Mouse (Mus musculus) neural tube, embryonic 14.5 days (tissue): ENCODE data around the gene Tbc1d21. TPM values are rescaled to one million over a fixed set of nuclear protein-coding genes. Genes with fewer than 3 reads are reported as not detected.
A peak's percentile ranks its signal among the peaks of the same experiment; 100 is the strongest.

ENCODE experiments used
- ATAC-seq: fragments of 200-750 bp; cut with Nextera tagmentation; 2 replicates; pipeline ENCODE4 v1.8.0; 2017; ENCODE audit warnings: low read depth, mild to moderate bottlenecking, moderate TSS enrichment, moderate library complexity
- H3K27ac ChIP-seq: fragments of 300-500 bp; sonication (generic); 2 replicates; pipeline ENCODE4 v1.5.1; 2014; ENCODE audit warnings: low read depth, mild to moderate bottlenecking, control low read depth, low read length, moderate library complexity, mixed read lengths
- H3K27me3 ChIP-seq: fragments of 300-500 bp; sonication (generic); 2 replicates; pipeline ENCODE4 v1.6.1; 2014; ENCODE audit warnings: low read length; ENCODE audit not compliant: control insufficient read depth, insufficient read depth
- H3K36me3 ChIP-seq: fragments of 300-500 bp; sonication (generic); 2 replicates; pipeline ENCODE4 v1.6.1; 2014; ENCODE audit warnings: low read length, mixed read lengths; ENCODE audit not compliant: control insufficient read depth, insufficient read depth
- H3K4me1 ChIP-seq: fragments of 300-500 bp; sonication (generic); 2 replicates; pipeline ENCODE4 v1.6.1; 2014; ENCODE audit warnings: low read length; ENCODE audit not compliant: control insufficient read depth, insufficient read depth
- H3K4me2 ChIP-seq: fragments of 300-500 bp; sonication (generic); 2 replicates; pipeline ENCODE4 v1.6.1; 2014; ENCODE audit warnings: mild to moderate bottlenecking, low read depth, low read length, control low read depth
- H3K4me3 ChIP-seq: fragments of 300-500 bp; sonication (generic); 2 replicates; pipeline ENCODE4 v1.5.1; 2014; ENCODE audit warnings: low read depth, low read length, control low read depth, mixed read lengths
- H3K9ac ChIP-seq: fragments of 300-500 bp; sonication (generic); replicated peaks from 2 replicates; pipeline ENCODE4 v1.6.1; 2014; ENCODE audit warnings: low read depth, mild to moderate bottlenecking, control low read depth, low read length, mixed read lengths
- H3K9me3 ChIP-seq: fragments of 300-500 bp; sonication (generic); 2 replicates; pipeline ENCODE4 v1.6.1; 2016; ENCODE audit warnings: low read length; ENCODE audit not compliant: control insufficient read depth
- WGBS: fragments of 180-500 bp; shearing (Covaris S2); extraction: QIAGEN DNeasy Blood & Tissue Kit; methylation state at CpG from one replicate; pipeline ENCODE4 v1.1.7; 2014; 5-methylcytosine and 5-hydroxymethylcytosine counted together
- polyA plus RNA-seq: library from polyadenylated mRNA; unstranded; fragments of >200 nt; fragmentation: Nextera tagmentation; extraction: Ambion mirVana; gene quantifications from 2 replicates; pipeline ENCODE4 v1.2.1, GENCODE M21; 2014

The Tbc1d21 gene
- polyA plus RNA-seq, 1 experiment from 2014 or later = not detected

DNA sequence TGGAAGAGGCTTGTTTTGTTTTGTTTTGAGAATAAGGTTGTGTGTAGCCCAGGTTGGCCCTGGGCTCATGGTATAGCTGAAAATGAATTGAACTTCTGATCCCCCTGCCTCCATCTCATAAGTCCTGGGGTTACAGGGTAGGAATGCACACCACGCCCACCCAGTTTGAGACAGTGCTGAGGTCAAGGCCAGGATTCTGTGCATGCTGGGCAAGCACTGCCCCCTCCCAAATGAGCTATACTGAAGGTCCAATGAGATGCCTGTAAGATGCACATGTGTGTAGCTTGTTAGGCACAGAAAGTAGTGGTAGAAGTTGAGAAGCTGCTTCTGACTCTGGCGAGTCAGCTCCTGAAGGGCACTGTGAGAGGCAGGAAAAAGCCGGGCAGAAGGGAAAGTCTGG lies 18.1 kb upstream of the Tbc1d21 start:
- no peaks in the 10 kb centered on the region for H3K9me3 ChIP-seq
- no peak for ATAC-seq
- H3K4me2 ChIP-seq = no peak overlapping the region
- H3K27me3 ChIP-seq = no peaks in the 10 kb centered on the region
- no peak overlapping the region for H3K27ac ChIP-seq
- WGBS = 75% methylated on average over 3 of the region's 3 CpGs
- H3K4me3 ChIP-seq = no peak overlapping the region
- H3K9ac ChIP-seq = no peak overlapping the region
- H3K4me1 ChIP-seq = no peaks in the 10 kb centered on the region
- no peaks in the 10 kb centered on the region for H3K36me3 ChIP-seq

DNA sequence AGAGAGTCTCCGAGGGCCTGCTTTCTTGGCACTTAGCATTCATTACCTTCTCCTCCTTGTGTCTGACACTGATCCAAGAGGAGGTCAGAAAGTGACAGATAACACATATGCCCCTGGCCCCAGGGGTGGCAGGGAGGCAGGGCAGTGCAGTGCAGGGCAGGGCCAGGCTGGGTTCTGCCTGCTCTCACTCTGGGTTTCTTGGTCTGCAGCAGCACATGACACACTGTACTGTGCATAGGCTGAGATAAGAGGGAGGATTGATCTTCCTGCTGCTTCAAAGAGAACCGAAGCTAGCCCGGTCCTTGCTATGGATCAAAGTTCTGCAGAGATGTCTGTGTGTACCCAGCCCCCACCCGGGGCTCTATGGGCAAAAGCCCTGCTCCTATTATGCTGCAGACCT lies 8.6 kb upstream of the Tbc1d21 start:
- Histone ChIP-seq H3K27me3 (no peaks in the 10 kb centered on the region), H3K4me1 (0 out of 2 replicates have a peak, but pooled peaks cover 4% of the 10 kb centered on the region), H3K9me3 (no peaks in the 10 kb centered on the region), H3K4me3 (no peak overlapping the region), H3K27ac (no peak overlapping the region), H3K36me3 (no peaks in the 10 kb centered on the region), H3K9ac (no peak overlapping the region), H3K4me2 (no peak overlapping the region)
- WGBS = 68% methylated on average over 4 of the region's 4 CpGs
- no peak for ATAC-seq

DNA sequence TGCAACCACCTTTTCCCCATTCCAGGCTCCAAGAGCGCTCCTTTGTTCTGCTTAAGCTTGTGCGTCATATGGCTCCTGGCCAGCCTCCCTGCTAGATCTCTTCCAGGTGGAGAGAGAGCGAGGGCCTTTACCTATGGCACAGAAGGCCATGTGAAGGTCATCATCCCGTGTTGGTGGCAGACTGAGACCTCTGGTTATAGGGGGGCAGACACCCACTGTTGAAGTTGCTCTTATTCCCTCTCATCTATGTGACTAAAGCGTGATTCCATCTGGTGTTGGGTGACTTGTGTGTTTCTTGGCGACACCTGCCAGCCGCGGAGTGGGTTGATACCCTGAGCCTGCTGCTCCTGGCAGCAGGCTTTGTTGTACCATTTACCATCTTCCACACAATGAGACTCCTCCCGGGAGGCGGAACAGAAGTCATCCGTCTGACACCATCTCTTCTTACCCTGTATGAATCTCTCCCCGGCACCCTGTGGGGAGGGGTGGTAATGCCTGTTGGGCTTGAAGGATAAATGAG lies 3.7 kb upstream of the Tbc1d21 start:
- Histone ChIP-seq H3K4me1 (0 out of 2 replicates have a peak, but pooled peaks cover 4% of the 10 kb centered on the region), H3K9me3 (no peaks in the 10 kb centered on the region), H3K4me3 (no peak overlapping the region), H3K27ac (no peak overlapping the region), H3K4me2 (no peak overlapping the region), H3K36me3 (no peaks in the 10 kb centered on the region), H3K9ac (no peak overlapping the region), H3K27me3 (no peaks in the 10 kb centered on the region)
- 48% methylated on average over 12 of the region's 12 CpGs for WGBS
- ATAC-seq = no peak

DNA sequence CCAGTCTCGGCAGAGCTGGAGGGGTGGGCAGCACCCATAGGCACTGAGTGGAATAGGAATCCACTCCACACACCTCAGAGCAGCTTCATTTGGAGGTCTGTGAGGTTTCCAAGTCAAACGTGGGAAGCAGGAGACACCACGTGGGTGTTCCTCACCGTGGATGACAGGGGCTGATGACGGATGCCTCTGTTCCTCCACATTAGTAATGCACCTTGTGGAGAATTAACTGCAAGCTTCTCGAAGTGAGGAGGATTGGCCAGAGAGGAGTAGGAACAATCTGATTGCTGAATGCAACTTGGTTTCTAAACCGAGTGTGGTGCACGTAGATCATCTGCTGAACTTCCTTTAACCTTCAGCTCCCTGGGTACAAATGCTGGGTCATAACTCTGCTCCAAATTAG lies 1.7 kb upstream of the Tbc1d21 start:
- Histone ChIP-seq H3K9ac (no peak overlapping the region), H3K4me3 (no peak overlapping the region), H3K9me3 (no peaks in the 10 kb centered on the region), H3K4me2 (no peak overlapping the region), H3K4me1 (0 out of 2 replicates have a peak, but pooled peaks cover 4% of the 10 kb centered on the region), H3K27ac (no peak overlapping the region), H3K27me3 (no peaks in the 10 kb centered on the region), H3K36me3 (no peaks in the 10 kb centered on the region)
- 53% methylated on average over 8 of the region's 8 CpGs for WGBS
- no peak for ATAC-seq

DNA sequence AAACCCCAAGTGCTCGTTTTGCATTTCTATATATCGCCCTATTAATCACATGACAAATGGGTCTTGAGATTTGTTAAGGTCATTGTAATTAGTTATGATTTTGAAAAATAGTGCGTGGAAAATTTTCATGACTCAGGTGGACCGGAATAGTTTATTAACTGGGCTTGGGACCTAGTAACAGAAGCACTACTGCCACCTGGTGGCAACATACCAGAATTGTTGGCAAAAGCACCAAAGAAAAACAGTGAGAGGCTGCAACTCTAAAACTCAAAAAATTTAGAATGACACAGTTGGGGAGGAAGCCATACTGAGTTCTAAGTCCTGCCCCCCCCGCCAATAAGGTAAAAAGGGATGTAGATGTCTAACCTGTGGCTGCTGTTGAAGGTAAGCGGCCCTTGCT lies 611 bp downstream of the Tbc1d21 start:
- ATAC-seq = no peak
- H3K9me3 ChIP-seq = no peaks in the 10 kb centered on the region
- H3K27me3 ChIP-seq = no peaks in the 10 kb centered on the region
- no peak overlapping the region for H3K4me2 ChIP-seq
- H3K36me3 ChIP-seq = no peaks in the 10 kb centered on the region
- no peaks in the 10 kb centered on the region for H3K4me1 ChIP-seq
- no peak overlapping the region for H3K27ac ChIP-seq
- no peak overlapping the region for H3K4me3 ChIP-seq
- H3K9ac ChIP-seq = no peak overlapping the region
- WGBS = 50% methylated on average over 6 of the region's 6 CpGs

DNA sequence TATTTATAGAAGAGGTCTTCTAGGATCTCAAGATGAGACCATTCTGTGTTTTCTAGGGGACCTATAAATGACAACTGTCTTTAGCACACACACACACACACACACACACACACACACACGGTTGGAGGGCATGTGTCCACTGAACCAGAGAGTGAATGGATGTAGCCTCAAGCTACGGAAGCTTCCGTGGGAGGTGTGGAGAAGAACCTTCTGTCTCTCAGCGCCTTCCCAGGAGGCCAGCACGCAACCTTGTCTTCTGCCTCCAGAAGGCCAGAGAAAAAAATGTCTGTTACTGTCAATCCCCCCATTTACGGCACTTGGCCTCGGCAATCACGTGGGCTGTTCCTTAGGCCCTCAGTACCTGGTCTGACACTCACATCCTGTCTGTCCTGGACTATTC lies 5.9 kb downstream of the Tbc1d21 start:
- Histone ChIP-seq H3K27me3 (no peaks in the 10 kb centered on the region), H3K27ac (no peak overlapping the region), H3K4me3 (no peak overlapping the region), H3K9me3 (no peaks in the 10 kb centered on the region), H3K9ac (no peak overlapping the region), H3K4me1 (no peaks in the 10 kb centered on the region), H3K4me2 (no peak overlapping the region), H3K36me3 (no peaks in the 10 kb centered on the region)
- 83% methylated on average over 8 of the region's 8 CpGs for WGBS
- no peak for ATAC-seq

DNA sequence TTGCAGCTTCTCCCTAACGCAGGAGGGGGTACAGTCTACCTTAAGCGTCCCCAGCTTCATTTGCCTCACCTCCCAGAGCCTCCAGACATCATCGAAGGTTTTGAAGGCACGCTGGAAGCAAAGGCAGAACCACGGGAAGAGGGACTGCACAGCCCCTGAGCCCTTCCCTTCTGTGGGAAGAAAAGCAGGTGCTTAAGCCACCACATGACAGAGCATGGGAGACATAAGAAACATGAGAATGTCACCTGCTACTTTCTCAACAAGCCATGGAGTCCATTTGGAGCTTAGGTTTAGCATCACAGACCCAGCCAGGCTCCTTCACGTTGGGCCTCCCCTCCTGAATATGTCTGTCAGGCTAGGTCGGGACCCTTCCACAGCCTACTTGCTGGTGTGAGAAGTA lies 8.3 kb downstream of the Tbc1d21 start:
- ATAC-seq = no peak
- no peaks in the 10 kb centered on the region for H3K27me3 ChIP-seq
- H3K9me3 ChIP-seq = no peaks in the 10 kb centered on the region
- no peak overlapping the region for H3K9ac ChIP-seq
- no peak overlapping the region for H3K4me3 ChIP-seq
- WGBS = 85% methylated on average over 7 of the region's 7 CpGs
- no peaks in the 10 kb centered on the region for H3K36me3 ChIP-seq
- no peaks in the 10 kb centered on the region for H3K4me1 ChIP-seq
- no peak overlapping the region for H3K27ac ChIP-seq
- H3K4me2 ChIP-seq = no peak overlapping the region

DNA sequence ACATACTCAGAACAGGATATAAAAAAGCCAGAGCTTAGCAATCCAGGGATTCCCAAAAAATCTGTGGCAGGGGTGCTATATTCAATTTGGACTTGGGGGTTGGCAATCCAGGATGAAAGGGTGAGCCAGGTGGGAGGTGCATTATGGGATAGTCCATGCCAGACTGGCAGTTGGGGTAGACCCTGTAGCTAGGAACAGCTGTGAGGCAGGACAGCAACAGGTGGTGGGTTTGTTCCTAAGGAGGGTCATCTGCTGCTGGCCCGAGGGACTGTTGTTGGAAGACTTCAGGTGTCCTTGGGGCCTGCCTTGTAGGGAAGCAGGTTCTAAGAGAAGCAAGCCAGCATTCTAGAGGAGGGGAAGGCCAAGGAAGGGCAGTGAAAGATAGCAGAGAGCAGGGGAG lies 8.9 kb downstream of the Tbc1d21 start:
- H3K36me3 ChIP-seq = no peaks in the 10 kb centered on the region
- H3K27me3 ChIP-seq = no peaks in the 10 kb centered on the region
- no peak overlapping the region for H3K27ac ChIP-seq
- no peak for ATAC-seq
- H3K4me3 ChIP-seq = no peak overlapping the region
- WGBS = 78% methylated on average over 1 of the region's 1 CpGs
- H3K9me3 ChIP-seq = no peaks in the 10 kb centered on the region
- no peak overlapping the region for H3K9ac ChIP-seq
- H3K4me2 ChIP-seq = no peak overlapping the region
- no peaks in the 10 kb centered on the region for H3K4me1 ChIP-seq

DNA sequence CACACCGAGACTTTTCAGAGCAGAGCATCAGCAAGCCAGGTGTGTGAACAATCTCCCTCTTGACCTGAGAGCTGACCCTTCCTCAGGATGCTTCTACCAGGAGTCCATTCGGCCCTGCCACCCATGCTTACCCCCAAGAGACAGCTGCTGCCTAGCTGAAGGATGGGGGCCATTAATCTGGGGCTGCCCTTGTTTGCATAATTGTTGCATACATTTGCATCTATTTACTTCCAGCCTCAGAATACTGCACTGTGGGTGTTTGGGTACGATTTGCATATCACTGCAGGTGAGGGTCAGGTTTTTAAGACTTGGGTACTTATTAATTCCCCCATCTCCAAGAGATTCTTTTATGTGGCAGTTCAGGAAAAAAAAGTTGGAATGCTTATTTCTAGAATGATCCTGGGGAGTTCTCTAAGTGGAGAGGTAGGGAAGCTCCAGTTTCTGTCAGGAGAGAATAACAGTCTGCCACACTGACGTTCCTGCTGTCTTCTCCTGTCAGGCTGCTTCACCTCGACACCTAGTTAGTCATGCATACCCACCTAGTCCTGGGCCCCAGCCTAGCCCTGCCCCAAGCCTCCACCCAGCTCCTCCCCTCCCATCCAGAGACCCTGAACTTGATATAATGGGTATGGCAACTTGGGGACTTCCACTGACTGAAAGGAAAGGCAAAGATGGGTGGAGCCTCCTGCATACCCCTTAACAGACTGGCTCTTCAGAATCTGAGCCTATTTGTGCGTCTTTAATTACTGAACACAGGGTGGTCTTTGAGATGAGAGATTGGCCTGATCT lies 14.8 kb downstream of the Tbc1d21 start:
- Histone ChIP-seq H3K9ac (no peak overlapping the region), H3K4me3 (no peak overlapping the region), H3K27ac (peak overlapping the region; percentile 57), H3K9me3 (no peaks in the 10 kb centered on the region), H3K27me3 (no peaks in the 10 kb centered on the region), H3K4me2 (no peak overlapping the region), H3K36me3 (no peaks in the 10 kb centered on the region), H3K4me1 (0 out of 2 replicates have a peak, but pooled peaks cover 3% of the 10 kb centered on the region)
- peak; percentile 65; the same call in 1 of the 2 replicates for ATAC-seq
- 9% methylated on average over 6 of the region's 6 CpGs for WGBS
